Mouse (Mus musculus): ENCODE results near the gene Ell2.

DNA sequence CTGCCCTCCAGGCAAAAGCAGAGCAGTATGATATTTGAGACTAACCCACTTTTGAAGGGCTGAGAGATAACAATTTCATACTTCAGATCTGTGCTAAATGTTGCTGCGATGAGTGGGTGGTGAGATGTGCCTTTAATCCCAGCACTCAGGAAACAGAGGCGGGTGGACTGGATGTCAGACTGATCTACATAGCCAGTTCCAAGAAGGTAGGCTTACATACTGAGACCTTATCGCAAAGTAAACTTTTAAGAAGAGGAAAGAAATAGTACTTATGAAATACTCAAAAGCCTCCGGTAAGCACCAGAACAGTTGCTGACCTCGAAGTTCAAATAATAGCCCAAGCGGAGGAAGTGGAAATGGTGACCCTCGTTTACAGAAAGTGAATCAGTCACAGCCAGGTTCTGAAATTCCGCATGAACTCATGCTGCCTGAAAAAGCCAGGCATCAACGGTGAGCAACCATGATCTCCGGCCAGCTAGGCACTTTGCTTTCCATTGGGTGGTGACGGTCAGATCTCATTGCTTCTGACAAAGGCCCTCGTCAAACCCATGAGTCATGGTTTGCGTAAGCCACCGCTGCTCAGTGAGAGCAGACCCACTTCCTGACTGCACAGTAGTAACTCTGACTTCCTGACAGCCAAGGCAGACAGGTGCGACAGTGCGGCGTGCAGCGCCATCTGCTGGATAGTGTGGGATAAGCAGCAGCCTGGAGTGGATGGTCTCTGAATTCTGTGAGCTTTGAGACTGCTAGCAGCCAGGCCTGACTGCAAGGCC lies 91.0 kb downstream of the Ell2 start:
- TF ChIP-seq POLR2A (IDR thresholded peaks at IDR 0.05; ENCODE audit: borderline replicate concordance, extremely low read depth, low read depth, low read length) (no peak), CTCF (IDR thresholded peaks at IDR 0.05; ENCODE audit: insufficient read depth, low read length) (peak; percentile 99)

Data from lung, adult 2 months (tissue).